Mouse (Mus musculus) intestine, embryonic 14.5 days (tissue): ENCODE measurements around the gene Ehmt2. TPM values are rescaled to one million over a fixed set of nuclear protein-coding genes. Genes with fewer than 3 reads are reported as not detected.
"Not testable (repeated sequence)": the region's sequence is repeated elsewhere in the genome, so short reads cannot be mapped to it uniquely, and the experiment has no call there.

Source experiments
- ATAC-seq: fragments of 200-750 bp; cut with Nextera tagmentation; replicated peaks from 2 replicates; pipeline ENCODE4 v1.8.0; 2017; ENCODE audit warnings: low read depth, moderate number of reproducible peaks, moderate TSS enrichment, moderate library complexity; ENCODE audit not compliant: low FRiP score, low TSS enrichment
- DNase-seq: peaks from one replicate; pipeline ENCODE4 v3.0.0-alpha.2; 2018; ENCODE audit warnings: low spot score
- H3K27ac ChIP-seq: fragments of 300-500 bp; sonication (generic); 2 replicates; pipeline ENCODE4 v1.5.1; 2014; ENCODE audit warnings: low read depth, mild to moderate bottlenecking, control low read depth
- H3K27me3 ChIP-seq: fragments of 300-500 bp; sonication (generic); replicated peaks from 2 replicates; pipeline ENCODE4 v1.6.1; 2014; ENCODE audit warnings: low read length, control low read depth; ENCODE audit not compliant: control insufficient read depth, insufficient read depth
- H3K36me3 ChIP-seq: fragments of 300-500 bp; sonication (generic); 2 replicates; pipeline ENCODE4 v1.6.1; 2014; ENCODE audit warnings: low read length, control low read depth; ENCODE audit not compliant: control insufficient read depth, insufficient read depth
- H3K4me1 ChIP-seq: fragments of 300-500 bp; sonication (generic); replicated peaks from 2 replicates; pipeline ENCODE4 v1.6.1; 2014; ENCODE audit warnings: low read length, control low read depth, mixed read lengths; ENCODE audit not compliant: control insufficient read depth, insufficient read depth
- H3K4me2 ChIP-seq: fragments of 300-500 bp; sonication (generic); 2 replicates; pipeline ENCODE4 v1.6.1; 2014; ENCODE audit warnings: low read length
- H3K4me3 ChIP-seq: fragments of 300-500 bp; sonication (generic); 2 replicates; pipeline ENCODE4 v1.5.1; 2014; ENCODE audit warnings: low read depth, low read length, control low read depth, mixed read lengths
- H3K9ac ChIP-seq: fragments of 300-500 bp; sonication (generic); 2 replicates; pipeline ENCODE4 v1.6.1; 2014; ENCODE audit warnings: mild to moderate bottlenecking, low read length
- H3K9me3 ChIP-seq: fragments of 300-500 bp; sonication (generic); 2 replicates; pipeline ENCODE4 v1.6.1; 2016; ENCODE audit warnings: low read length, control low read depth; ENCODE audit not compliant: control insufficient read depth
- WGBS: fragments of 180-500 bp; shearing (Covaris S2); extraction: QIAGEN DNeasy Blood & Tissue Kit; methylation state at CpG from one replicate; pipeline ENCODE4 v1.1.7; 2014; 5-methylcytosine and 5-hydroxymethylcytosine counted together
- polyA plus RNA-seq: library from polyadenylated mRNA; unstranded; fragments of >200 nt; fragmentation: Nextera tagmentation; extraction: Ambion mirVana; gene quantifications from 2 replicates; pipeline ENCODE4 v1.2.1, GENCODE M21; 2014

Ehmt2 gene
- polyA plus RNA-seq, 1 experiment from 2014 or later, result 73.4 TPM

DNA sequence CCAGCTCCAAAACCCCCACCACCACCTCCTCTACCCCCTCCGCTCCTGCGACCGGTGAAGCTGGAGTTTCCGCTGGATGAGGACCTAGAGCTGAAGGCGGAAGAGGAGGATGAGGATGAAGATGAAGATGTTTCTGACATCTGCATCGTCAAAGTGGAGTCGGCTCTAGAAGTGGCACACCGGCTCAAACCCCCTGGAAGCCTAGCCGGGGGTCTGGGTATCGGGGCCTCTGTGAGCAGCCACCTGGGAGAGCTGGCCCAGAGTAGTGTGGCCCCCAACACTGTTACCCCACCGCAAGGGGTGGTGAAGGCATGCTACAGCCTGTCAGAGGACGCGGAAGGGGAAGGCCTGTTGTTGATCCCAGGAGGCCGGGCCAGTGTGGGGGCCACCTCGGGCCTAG is 2.5 kb upstream of the Ehmt2 start:
- H3K36me3 ChIP-seq, result 0 out of 2 replicates have a peak, but pooled peaks cover 4% of the 10 kb centered on the region
- 92% methylated on average over 14 of the region's 15 CpGs for WGBS
- peak overlapping the region; percentile 91; the same call in 1 of the 2 replicates for H3K27ac ChIP-seq
- no peaks in the 10 kb centered on the region for H3K27me3 ChIP-seq
- peaks cover 20% of the 10 kb centered on the region for H3K4me1 ChIP-seq
- peak overlapping the region; percentile 68 for H3K4me2 ChIP-seq
- ATAC-seq (no peak), DNase-seq (no peak)
- no peaks in the 10 kb centered on the region for H3K9me3 ChIP-seq
- H3K4me3 ChIP-seq, result peak overlapping the region; percentile 68; the same call in 1 of the 2 replicates
- peak overlapping the region; percentile 88 for H3K9ac ChIP-seq

DNA sequence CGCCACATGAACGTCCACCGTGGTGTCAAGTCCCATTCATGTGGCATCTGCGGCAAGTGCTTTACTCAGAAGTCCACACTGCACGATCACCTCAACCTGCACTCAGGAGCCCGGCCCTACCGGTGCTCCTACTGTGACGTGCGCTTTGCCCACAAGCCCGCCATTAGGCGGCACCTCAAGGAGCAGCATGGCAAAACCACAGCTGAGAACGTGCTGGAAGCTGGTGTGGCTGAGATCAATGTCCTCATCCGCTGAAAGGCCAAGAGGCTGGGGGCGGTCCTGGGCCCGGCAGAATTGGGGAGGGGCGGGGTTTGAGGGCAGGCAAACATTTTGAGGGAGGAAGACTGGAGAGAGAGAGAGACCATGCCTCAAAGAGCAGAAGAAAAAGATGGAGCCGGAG is 1.9 kb upstream of the Ehmt2 start:
- Histone ChIP-seq H3K27ac (no peak overlapping the region), H3K27me3 (no peaks in the 10 kb centered on the region), H3K4me2 (no peak overlapping the region), H3K4me3 (no peak overlapping the region), H3K36me3 (peaks cover 8% of the 10 kb centered on the region), H3K9me3 (no peaks in the 10 kb centered on the region), H3K4me1 (peaks cover 20% of the 10 kb centered on the region), H3K9ac (no peak overlapping the region)
- no peak for DNase-seq
- no peak for ATAC-seq
- 83% methylated on average over 17 of the region's 17 CpGs for WGBS

DNA sequence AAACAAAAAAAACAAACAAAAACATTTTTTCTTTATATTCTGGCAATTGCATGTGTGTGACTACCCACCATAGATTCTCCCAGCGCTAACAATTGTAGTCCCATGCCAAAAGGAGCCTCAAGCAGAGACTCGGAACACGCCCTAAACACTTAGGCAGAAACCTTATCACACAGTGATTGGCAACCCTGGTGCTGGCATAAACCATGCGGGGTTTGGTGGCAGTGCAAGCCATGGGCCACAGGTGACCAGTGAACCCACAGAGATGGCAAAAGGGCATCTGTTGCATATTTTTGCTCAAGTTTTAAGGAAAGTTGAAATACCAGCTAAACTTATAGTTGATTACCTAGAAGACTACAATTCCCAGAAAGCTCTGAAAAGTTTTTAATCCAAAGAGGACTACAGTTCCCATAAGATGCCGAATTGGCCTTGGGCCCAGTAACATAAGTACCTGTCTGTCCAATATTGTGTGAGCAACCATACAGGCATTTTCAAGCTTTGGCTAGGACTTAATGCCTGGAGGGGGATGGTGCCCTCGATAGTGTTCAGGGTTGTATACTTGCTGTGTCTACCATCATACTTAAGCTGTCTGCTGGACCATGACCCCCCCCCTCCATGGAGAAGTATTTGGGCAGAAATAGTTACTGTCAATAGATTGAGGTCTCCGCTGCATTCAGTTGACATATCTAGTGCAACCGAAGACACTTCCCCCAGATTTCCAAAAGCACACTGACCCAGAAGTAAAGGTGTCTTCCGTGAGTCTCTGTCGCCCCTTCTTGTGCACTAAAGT is 703 bp upstream of the Ehmt2 start:
- 13% methylated on average over 10 of the region's 10 CpGs for WGBS
- H3K9me3 ChIP-seq, result no peaks in the 10 kb centered on the region
- H3K4me3 ChIP-seq, result peak overlapping the region; percentile 95
- peaks cover 18% of the 10 kb centered on the region for H3K36me3 ChIP-seq
- peak overlapping the region; percentile 83 for H3K4me2 ChIP-seq
- peaks cover 20% of the 10 kb centered on the region for H3K4me1 ChIP-seq
- no peaks in the 10 kb centered on the region for H3K27me3 ChIP-seq
- H3K9ac ChIP-seq, result peak overlapping the region; percentile 92
- ATAC-seq (no peak), DNase-seq (peak; percentile 77)
- peak overlapping the region; percentile 93 for H3K27ac ChIP-seq

DNA sequence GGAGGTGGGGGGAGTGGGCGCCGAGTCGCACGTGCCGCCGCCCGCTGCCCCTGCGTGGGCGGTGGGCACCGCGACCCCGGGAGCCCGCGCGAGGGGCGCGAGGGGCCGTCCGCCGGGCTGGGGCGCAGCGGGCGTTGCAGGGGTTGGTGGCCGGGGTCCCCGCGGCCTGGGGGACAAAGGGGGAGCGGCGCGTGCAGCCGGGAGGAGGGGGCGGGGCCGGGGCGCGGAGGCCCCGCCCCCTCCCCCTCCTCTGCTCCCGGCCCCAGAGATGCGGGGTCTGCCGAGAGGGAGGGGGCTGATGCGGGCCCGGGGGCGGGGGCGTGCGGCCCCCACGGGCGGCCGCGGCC is 410 bp downstream of the Ehmt2 start:
- H3K4me1 ChIP-seq, result peaks cover 16% of the 10 kb centered on the region

DNA sequence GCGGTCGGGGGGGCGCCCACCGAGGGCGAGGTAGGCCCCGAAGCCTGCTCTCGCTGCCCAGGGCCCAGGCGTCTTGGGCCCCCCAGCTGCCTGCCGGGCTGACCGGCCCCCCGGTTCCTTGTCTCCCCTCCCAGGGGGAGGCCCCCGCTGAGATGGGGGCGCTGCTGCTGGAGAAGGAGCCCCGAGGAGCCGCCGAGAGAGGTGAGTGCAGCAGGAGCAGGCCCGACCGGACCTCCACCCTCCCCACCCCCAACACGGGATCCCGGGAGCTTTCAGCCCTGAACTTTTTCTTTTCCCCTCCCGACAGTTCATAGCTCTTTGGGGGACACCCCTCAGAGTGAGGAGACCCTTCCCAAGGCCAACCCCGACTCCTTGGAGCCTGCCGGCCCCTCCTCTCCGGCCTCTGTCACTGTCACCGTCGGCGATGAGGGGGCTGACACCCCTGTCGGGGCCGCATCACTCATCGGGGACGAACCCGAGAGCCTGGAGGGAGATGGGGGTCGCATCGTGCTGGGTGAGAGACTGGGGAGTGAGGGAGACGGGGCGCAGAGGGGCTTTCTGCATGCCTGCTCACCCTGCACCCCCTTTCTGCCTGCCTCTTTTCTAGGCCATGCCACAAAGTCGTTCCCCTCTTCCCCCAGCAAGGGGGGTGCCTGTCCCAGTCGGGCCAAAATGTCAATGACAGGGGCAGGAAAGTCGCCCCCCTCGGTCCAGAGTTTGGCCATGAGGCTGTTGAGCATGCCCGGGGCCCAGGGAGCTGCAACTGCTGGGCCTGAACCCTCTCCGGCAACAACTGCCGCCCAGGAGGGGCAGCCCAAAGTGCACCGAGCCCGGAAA is 1.0 kb downstream of the Ehmt2 start:
- Histone ChIP-seq H3K36me3 (peaks cover 35% of the 10 kb centered on the region), H3K9me3 (no peaks in the 10 kb centered on the region), H3K4me1 (peaks cover 16% of the 10 kb centered on the region), H3K4me3 (peak overlapping the region; percentile 95), H3K4me2 (peak overlapping the region; percentile 83), H3K27me3 (no peaks in the 10 kb centered on the region), H3K9ac (peak overlapping the region; percentile 92), H3K27ac (peak overlapping the region; percentile 93)
- ATAC-seq, result peak; percentile 1; the same call in 1 of the 2 replicates
- peak; percentile 83 for DNase-seq
- WGBS, result under 1% methylated on average over 39 of the region's 45 CpGs

More for the DNA sequence above, 410 bp downstream of the Ehmt2 start:
- Histone ChIP-seq H3K4me3 (peak overlapping the region; percentile 95), H3K9ac (peak overlapping the region; percentile 92), H3K4me2 (peak overlapping the region; percentile 83), H3K36me3 (peaks cover 29% of the 10 kb centered on the region), H3K9me3 (no peaks in the 10 kb centered on the region), H3K27ac (peak overlapping the region; percentile 93), H3K27me3 (no peaks in the 10 kb centered on the region)
- DNase-seq (no peak), ATAC-seq (peak; percentile 5; the same call in 1 of the 2 replicates)
- 0% methylated on average over 8 of the region's 47 CpGs for WGBS

DNA sequence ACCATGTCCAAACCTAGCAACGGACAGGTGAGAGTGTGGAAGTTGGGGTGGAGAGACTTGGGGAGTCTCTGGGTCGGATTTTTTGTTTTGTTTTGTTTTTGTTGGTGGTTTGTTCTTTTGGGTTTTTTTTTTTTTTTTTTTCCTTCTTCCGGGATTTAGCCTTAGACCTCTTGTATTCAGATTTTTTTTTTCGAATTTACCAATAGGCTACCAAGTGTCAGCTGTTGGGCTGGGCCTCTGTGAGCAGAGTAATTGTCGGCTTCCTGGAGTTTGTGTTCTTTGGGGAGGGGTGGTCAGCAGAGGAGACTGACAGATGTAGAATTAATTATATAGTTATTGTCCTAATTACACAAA is 1.6 kb downstream of the Ehmt2 start:
- Histone ChIP-seq H3K4me3 (peak overlapping the region; percentile 95), H3K27ac (peak overlapping the region; percentile 93), H3K9me3 (no peaks in the 10 kb centered on the region), H3K4me2 (peak overlapping the region; percentile 83), H3K4me1 (peaks cover 16% of the 10 kb centered on the region), H3K27me3 (no peaks in the 10 kb centered on the region), H3K9ac (peak overlapping the region; percentile 92), H3K36me3 (peaks cover 41% of the 10 kb centered on the region)
- 2% methylated on average over 5 of the region's 5 CpGs for WGBS
- ATAC-seq (no peak), DNase-seq (no peak)

DNA sequence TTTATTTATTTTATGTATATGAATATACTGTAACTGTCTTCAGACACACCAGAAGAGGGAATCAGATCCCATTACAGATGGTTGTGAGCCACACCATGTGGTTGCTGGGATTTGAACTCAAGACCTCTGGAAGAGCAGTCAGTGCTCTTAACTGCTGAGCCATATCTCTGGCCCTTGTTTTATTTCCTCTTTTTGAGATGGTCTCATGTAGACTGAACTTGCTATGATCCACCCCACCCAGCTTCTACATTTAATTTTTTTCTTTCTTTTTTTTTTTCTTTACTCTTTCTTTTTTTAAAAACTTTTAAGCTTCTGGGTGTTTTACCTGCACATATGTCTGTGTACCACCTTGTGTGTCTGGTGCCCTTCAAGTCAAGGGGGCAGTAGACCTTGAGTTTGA is 2.6 kb downstream of the Ehmt2 start:
- H3K9me3 ChIP-seq, DNase-seq, H3K9ac ChIP-seq, H3K27me3 ChIP-seq, ATAC-seq, H3K4me1 ChIP-seq, H3K27ac ChIP-seq, H3K4me3 ChIP-seq, H3K4me2 ChIP-seq: not testable (repeated sequence)
- peaks cover 50% of the 10 kb centered on the region for H3K36me3 ChIP-seq

DNA sequence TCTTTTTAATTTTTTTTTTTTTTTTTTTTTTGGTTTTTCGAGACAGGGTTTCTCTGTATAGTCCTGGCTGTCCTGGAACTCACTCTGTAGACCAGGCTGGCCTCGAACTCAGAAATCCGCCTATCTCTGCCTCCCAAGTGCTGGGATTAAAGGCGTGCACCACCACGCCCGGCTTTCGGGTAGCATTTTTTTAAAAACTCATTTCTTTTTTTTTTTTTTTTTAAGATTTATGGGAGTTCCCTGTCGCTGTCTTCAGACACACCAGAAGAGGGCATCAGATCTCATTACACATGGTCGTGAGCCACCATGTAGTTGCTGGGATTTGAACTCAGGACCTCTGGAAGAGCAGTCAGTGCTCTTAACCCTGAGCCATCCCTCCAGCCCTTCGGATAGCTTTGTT is 3.7 kb downstream of the Ehmt2 start:
- H3K27me3 ChIP-seq, H3K4me3 ChIP-seq, H3K4me2 ChIP-seq, ATAC-seq, DNase-seq, H3K9ac ChIP-seq, H3K27ac ChIP-seq, H3K9me3 ChIP-seq, H3K4me1 ChIP-seq: not testable (repeated sequence)
- 92% methylated on average over 9 of the region's 10 CpGs for WGBS
- H3K36me3 ChIP-seq, result peaks cover 58% of the 10 kb centered on the region
